ENCODE assay signal across 23 mouse cellular contexts in genomic region chr11:115619949-115620348, GRCm38 (mm10). TPM values are rescaled to one million over a fixed set of nuclear protein-coding genes. Genes with fewer than 3 reads are reported as not detected.
DNase-seq lines count a peak whose midpoint lies in the region; ATAC-seq lines count a peak whose summit lies in the region.
"Had no signal": no experiment of that assay in that cellular context is flagged by ENCODE, and none has a peak within 500 bp of the region (broad histone marks: within the 10 kb centered on the region; RNA-seq: fewer than 3 reads in every experiment).

No protein-coding gene starts in this region.

- no peaks in the 10 kb centered on the region for H3K27me3 ChIP-seq in kidney, embryonic 15.5 days
- H3K27me3 ChIP-seq: embryonic facial prominence, embryonic 13.5 days; embryonic facial prominence, embryonic 15.5 days; forebrain, embryonic 12.5 days had no signal

- ATAC-seq in kidney, embryonic 15.5 days (replicated peaks; ENCODE audit: low FRiP score): no peak
- ATAC-seq: CD4-positive, CD25-positive, alpha-beta regulatory T cell, adult 4 months; forebrain, embryonic 14.5 days; forebrain, embryonic 16.5 days had no signal

- no peak overlapping the region for H3K4me2 ChIP-seq in kidney, embryonic 15.5 days
- H3K4me2 ChIP-seq: embryonic facial prominence, embryonic 13.5 days; embryonic facial prominence, embryonic 15.5 days; forebrain, embryonic 12.5 days had no signal

- WGBS in kidney, embryonic 15.5 days: 93% methylated on average over 7 of the region's 7 CpGs

- DNase-seq in cerebellum, adult 9-11 months: peak; percentile 14
- DNase-seq in cerebellum, postnatal 25 days: no peak
- peak; percentile 11 for DNase-seq in kidney, adult 9 months
- DNase-seq in adrenal gland, adult 8-10 months: no peak
- DNase-seq: adrenal gland, adult 2 months; adrenal gland, postnatal 14 days; adrenal gland, postnatal 36 days; B cell, adult 2 months; cerebellum, adult 11 months; cerebellum, adult 18-20 months; cerebellum, adult 8-10 months; cerebellum, postnatal 10 days; cerebellum, postnatal 36 days; embryo, embryonic 11 days had no signal

- no peak overlapping the region for H3K27ac ChIP-seq in kidney, embryonic 15.5 days
- H3K27ac ChIP-seq: embryonic facial prominence, embryonic 13.5 days; embryonic facial prominence, embryonic 15.5 days; forebrain, embryonic 10.5 days; forebrain, embryonic 12.5 days had no signal

- H3K4me1 ChIP-seq in kidney, embryonic 15.5 days: peaks cover 12% of the 10 kb centered on the region
- H3K4me1 ChIP-seq: embryonic facial prominence, embryonic 13.5 days; embryonic facial prominence, embryonic 15.5 days; forebrain, embryonic 10.5 days; forebrain, embryonic 12.5 days had no signal

- no peak overlapping the region for H3K4me3 ChIP-seq in kidney, embryonic 15.5 days (replicated peaks)
- H3K4me3 ChIP-seq: embryonic facial prominence, embryonic 13.5 days; embryonic facial prominence, embryonic 15.5 days; erythroblast, embryonic 14.5 days; forebrain, embryonic 10.5 days; forebrain, embryonic 12.5 days had no signal

- no peaks in the 10 kb centered on the region for H3K9me3 ChIP-seq in kidney, embryonic 15.5 days (replicated peaks)
- H3K9me3 ChIP-seq: embryonic facial prominence, embryonic 13.5 days; embryonic facial prominence, embryonic 15.5 days; forebrain, embryonic 10.5 days; forebrain, embryonic 12.5 days had no signal

- no peak overlapping the region for H3K9ac ChIP-seq in kidney, embryonic 15.5 days
- H3K9ac ChIP-seq: embryonic facial prominence, embryonic 13.5 days; embryonic facial prominence, embryonic 15.5 days; forebrain, embryonic 12.5 days had no signal

- peaks cover 76% of the 10 kb centered on the region for H3K36me3 ChIP-seq in kidney, embryonic 15.5 days

RNA-seq across cellular contexts. Expression of gene Mif4gd, which starts 7.2 kb away (rescaled TPM):
- 35.8 and 37.6 TPM in 2 replicates for polyA plus RNA-seq in kidney, embryonic 15.5 days (2015; fragmentation: Nextera tagmentation; extraction: Ambion mirVana)
- 100 to 1,000 TPM; 101 to 135 (median 121) TPM for total RNA-seq in adrenal gland, adult 8-10 months (2022)

RNA-seq across cellular contexts. Expression of gene Slc25a19, which starts 8.1 kb away (rescaled TPM):
- 45.8 and 48.3 TPM in 2 replicates for polyA plus RNA-seq in kidney, embryonic 15.5 days (2015; fragmentation: Nextera tagmentation; extraction: Ambion mirVana)
- total RNA-seq in adrenal gland, adult 8-10 months (2022): 10 to 100 TPM; 59.5 to 94.1 (median 91.2) TPM

RNA-seq across cellular contexts. Expression of gene Gga3, which starts 16.1 kb away (rescaled TPM):
- polyA plus RNA-seq in kidney, embryonic 15.5 days (2015; fragmentation: Nextera tagmentation; extraction: Ambion mirVana): 18.5 and 20.7 TPM in 2 replicates
- 10 to 100 TPM; 20.3 to 52.7 (median 37.8) TPM for total RNA-seq in adrenal gland, adult 8-10 months (2022)

RNA-seq across cellular contexts. Expression of gene Mrps7, which starts 16.2 kb away (rescaled TPM):
- 102 and 103 TPM in 2 replicates for polyA plus RNA-seq in kidney, embryonic 15.5 days (2015; fragmentation: Nextera tagmentation; extraction: Ambion mirVana)
- 100 to 1,000 TPM in 1 of 4 experiments, 10 to 100 TPM in 3; 82.0 to 110 (median 92.1) TPM for total RNA-seq in adrenal gland, adult 8-10 months (2022)

RNA-seq across cellular contexts. Expression of gene Nup85, which starts 55.7 kb away (rescaled TPM):
- polyA plus RNA-seq in kidney, embryonic 15.5 days (2015; fragmentation: Nextera tagmentation; extraction: Ambion mirVana): 174 and 190 TPM in 2 replicates
- 10 to 100 TPM; 46.5 to 61.0 (median 53.9) TPM for total RNA-seq in adrenal gland, adult 8-10 months (2022)

Comparison
In these comparisons a context has a peak if more than half of its experiments do, and no peak if none do; other contexts are left out.
1. DNase-seq: peak in cerebellum, adult 9-11 months (single experiment) and kidney, adult 9 months (single experiment); none in cerebellum, postnatal 25 days (0 of 2) and adrenal gland, adult 8-10 months (single experiment).